Mouse (Mus musculus): ENCODE measurements around the gene Mgat5.

- TF ChIP-seq CTCF (IDR thresholded peaks at IDR 0.05; ENCODE audit: low read depth, low read length) (no peak), POLR2A (IDR thresholded peaks at IDR 0.05; ENCODE audit: borderline replicate concordance, low read depth, low read length) (no peak)
Observed at GRCm38 (mm10) chr1:127310011-127310410, 105.2 kb downstream of the Mgat5 start.
